Mouse (Mus musculus) liver, embryonic 11.5 days (tissue): ENCODE data around the gene Gm6370. TPM values are rescaled to one million over a fixed set of nuclear protein-coding genes. Genes with fewer than 3 reads are reported as not detected.
"Not testable (repeated sequence)": the region's sequence is repeated elsewhere in the genome, so short reads cannot be mapped to it uniquely, and the experiment has no call there.

Source experiments
- ATAC-seq: fragments of 200-750 bp; cut with Nextera tagmentation; replicated peaks from 2 replicates; pipeline ENCODE4 v1.8.0; 2017; ENCODE audit warnings: moderate number of reproducible peaks, mild to moderate bottlenecking, moderate TSS enrichment, moderate library complexity; ENCODE audit not compliant: low FRiP score
- DNase-seq: peaks from one replicate; pipeline ENCODE4 v3.0.0-alpha.2; 2017; ENCODE audit warnings: low spot score
- H3K27ac ChIP-seq: fragments of 300-500 bp; sonication (generic); 2 replicates; pipeline ENCODE4 v1.5.1; 2014; ENCODE audit warnings: mild to moderate bottlenecking, low read depth, low read length, control low read depth
- H3K27me3 ChIP-seq: fragments of 300-500 bp; sonication (generic); replicated peaks from 2 replicates; pipeline ENCODE4 v1.6.1; 2014; ENCODE audit warnings: low read length, mixed read lengths; ENCODE audit not compliant: control insufficient read depth, insufficient read depth
- H3K36me3 ChIP-seq: fragments of 300-500 bp; sonication (generic); 2 replicates; pipeline ENCODE4 v1.6.1; 2014; ENCODE audit warnings: mild to moderate bottlenecking, low read length, moderate library complexity, mixed read lengths; ENCODE audit not compliant: control insufficient read depth, insufficient read depth
- H3K4me1 ChIP-seq: fragments of 300-500 bp; sonication (generic); replicated peaks from 2 replicates; pipeline ENCODE4 v1.6.1; 2014; ENCODE audit warnings: low read length, mixed read lengths; ENCODE audit not compliant: control insufficient read depth, insufficient read depth
- H3K4me2 ChIP-seq: fragments of 300-500 bp; sonication (generic); 2 replicates; pipeline ENCODE4 v1.6.1; 2014; ENCODE audit warnings: mild to moderate bottlenecking, control low read depth, moderate library complexity
- H3K4me3 ChIP-seq: fragments of 300-500 bp; sonication (generic); 2 replicates; pipeline ENCODE4 v1.5.1; 2014; ENCODE audit warnings: low read depth, low read length, control low read depth
- H3K9ac ChIP-seq: fragments of 300-500 bp; sonication (generic); 2 replicates; pipeline ENCODE4 v1.6.1; 2014; ENCODE audit warnings: low read depth, low read length, control low read depth
- H3K9me3 ChIP-seq: fragments of 300-500 bp; sonication (generic); 2 replicates; pipeline ENCODE4 v1.6.1; 2016; ENCODE audit warnings: low read length, inconsistent platforms, mixed read lengths; ENCODE audit not compliant: control insufficient read depth
- WGBS: fragments of 180-500 bp; shearing (Covaris S2); extraction: QIAGEN DNeasy Blood & Tissue Kit; methylation state at CpG from one replicate; pipeline ENCODE4 v1.1.7; 2014; 5-methylcytosine and 5-hydroxymethylcytosine counted together
- polyA plus RNA-seq: library from polyadenylated mRNA; unstranded; fragments of >200 nt; fragmentation: Nextera tagmentation; extraction: Ambion mirVana; gene quantifications from 2 replicates; pipeline ENCODE4 v1.2.1, GENCODE M21; 2014

Gm6370 gene
- polyA plus RNA-seq = not detected in 2 replicates

DNA sequence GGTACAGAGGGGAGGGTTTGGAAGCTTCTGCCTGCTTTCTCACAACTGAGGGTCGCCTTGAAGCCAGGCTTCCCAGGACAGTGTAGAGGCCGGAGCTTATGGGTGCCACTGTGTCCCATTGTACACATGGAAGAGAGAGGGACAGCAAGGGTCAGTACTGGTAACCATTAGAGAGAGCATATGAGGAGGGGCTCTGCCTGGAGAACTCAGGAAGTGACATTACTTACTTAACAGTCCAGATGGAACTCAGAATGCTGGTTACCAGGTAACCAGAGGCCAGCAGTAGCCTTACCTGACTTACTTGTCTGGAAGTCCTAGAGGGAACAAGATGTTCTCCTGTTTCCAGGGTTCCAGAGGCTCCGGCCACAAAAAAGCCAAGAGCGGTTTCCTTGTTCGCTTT is at the start of gene Gm6370:
Gene Gm6370, plus strand, starts transcription at position 301 of the 400 bp plus-strand sequence.
- not testable (repeated sequence) for H3K36me3 ChIP-seq, DNase-seq, H3K27ac ChIP-seq, H3K4me1 ChIP-seq, H3K27me3 ChIP-seq, H3K4me3 ChIP-seq, H3K4me2 ChIP-seq, H3K9me3 ChIP-seq, H3K9ac ChIP-seq, ATAC-seq
- WGBS = no CpG with 5 or more reads among the region's 5 CpGs

- no peak overlapping the region for H3K4me3 ChIP-seq
- no peak overlapping the region for H3K4me2 ChIP-seq
- 55% methylated on average over 2 of the region's 2 CpGs for WGBS
- no peak overlapping the region for H3K27ac ChIP-seq
- no peaks in the 10 kb centered on the region for H3K27me3 ChIP-seq
- ATAC-seq (0 out of 2 replicates have a peak, but pooled peaks have one; percentile 37), DNase-seq (no peak)
- no peaks in the 10 kb centered on the region for H3K4me1 ChIP-seq
- H3K36me3 ChIP-seq = no peaks in the 10 kb centered on the region; the same call in 1 of the 2 replicates
- no peaks in the 10 kb centered on the region for H3K9me3 ChIP-seq
- no peak overlapping the region for H3K9ac ChIP-seq
Observed at GRCm38 (mm10) chr5:146442767-146443166, 48.4 kb upstream of the Gm6370 start.

DNA sequence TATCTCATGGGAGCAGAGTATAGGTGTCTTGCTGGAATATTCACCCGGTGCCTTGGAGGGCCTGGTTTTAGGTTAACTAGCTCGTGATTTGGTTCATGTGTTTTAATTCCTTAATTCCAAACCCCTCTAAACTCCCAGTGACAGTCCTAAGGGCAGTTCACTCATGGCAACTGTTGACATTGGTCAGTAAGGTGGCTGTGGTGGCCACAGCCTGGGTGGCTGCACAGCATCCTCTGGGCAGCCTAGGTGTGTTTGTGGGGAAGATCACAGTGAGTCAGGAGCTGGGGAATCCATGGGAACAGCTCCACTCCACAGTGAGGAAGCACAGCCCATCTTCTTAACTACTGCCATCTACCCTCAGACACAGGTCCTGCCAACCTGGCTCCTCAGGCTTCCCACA is 44.5 kb upstream of the Gm6370 start:
- Histone ChIP-seq H3K4me2 (no peak overlapping the region), H3K27ac (no peak overlapping the region), H3K27me3 (no peaks in the 10 kb centered on the region), H3K4me3 (no peak overlapping the region), H3K9me3 (no peaks in the 10 kb centered on the region), H3K36me3 (no peaks in the 10 kb centered on the region), H3K9ac (no peak overlapping the region), H3K4me1 (no peaks in the 10 kb centered on the region)
- ATAC-seq (no peak), DNase-seq (no peak)
- 71% methylated on average over 2 of the region's 2 CpGs for WGBS

DNA sequence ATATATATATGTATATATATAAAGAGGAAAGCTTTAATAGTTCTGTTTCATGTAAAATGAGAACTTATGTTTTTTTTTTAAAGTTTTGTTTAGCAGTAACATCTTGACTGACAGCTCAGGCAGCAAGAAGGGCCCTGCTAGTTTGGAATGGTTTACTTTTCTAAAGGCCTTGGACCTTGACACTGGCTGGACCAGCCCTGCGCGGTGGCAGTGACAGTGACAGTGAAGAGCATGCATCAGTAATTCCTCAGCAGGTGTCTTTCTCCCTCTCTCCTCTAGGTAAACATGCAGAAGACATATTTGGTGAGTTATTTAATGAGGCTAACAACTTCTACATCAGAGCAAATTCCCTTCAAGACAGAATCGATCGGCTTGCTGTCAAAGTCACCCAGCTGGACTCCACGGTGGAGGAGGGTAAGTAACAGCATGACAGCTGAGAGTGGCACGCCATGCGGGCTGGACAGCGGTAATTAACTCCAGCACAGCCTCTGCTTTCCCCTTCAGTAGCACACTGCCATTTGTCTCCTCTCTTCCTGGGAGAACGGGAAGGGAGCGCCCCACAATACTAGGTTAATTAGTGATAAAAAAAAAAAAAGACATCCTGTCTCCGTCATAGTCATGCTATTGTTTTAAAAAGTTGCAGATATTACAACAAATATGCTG is 39.4 kb upstream of the Gm6370 start:
- DNase-seq (no peak), ATAC-seq (no peak)
- WGBS = 74% methylated on average over 11 of the region's 11 CpGs

DNA sequence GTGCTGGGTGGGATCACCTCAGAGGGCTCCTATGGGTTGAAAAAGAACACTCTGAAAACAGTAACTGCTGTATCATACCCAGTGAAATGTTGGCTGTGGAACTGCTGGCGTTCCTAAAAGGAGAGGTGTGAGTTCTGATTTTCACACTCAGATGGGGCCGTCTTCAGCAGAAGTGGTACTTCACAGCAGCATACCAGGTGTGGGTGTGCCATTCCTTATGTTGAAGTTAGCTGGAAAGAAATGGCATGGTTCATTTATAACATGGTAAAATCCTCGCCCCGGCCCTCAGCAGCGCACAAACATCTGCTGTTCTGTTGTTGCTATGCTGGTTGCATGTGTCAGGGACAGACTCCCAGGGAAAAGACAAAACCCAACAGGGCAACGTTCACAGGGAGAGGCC is 37.6 kb upstream of the Gm6370 start:
- Histone ChIP-seq H3K27ac (no peak overlapping the region), H3K4me2 (no peak overlapping the region), H3K27me3 (no peaks in the 10 kb centered on the region), H3K4me3 (no peak overlapping the region), H3K4me1 (no peaks in the 10 kb centered on the region), H3K36me3 (no peaks in the 10 kb centered on the region), H3K9ac (no peak overlapping the region), H3K9me3 (no peaks in the 10 kb centered on the region)
- no peak for ATAC-seq
- no peak for DNase-seq
- WGBS = 87% methylated on average over 6 of the region's 6 CpGs

More for the DNA sequence above, 39.4 kb upstream of the Gm6370 start:
- Histone ChIP-seq H3K4me1 (no peaks in the 10 kb centered on the region), H3K36me3 (no peaks in the 10 kb centered on the region), H3K9ac (no peak overlapping the region), H3K27me3 (no peaks in the 10 kb centered on the region), H3K4me3 (no peak overlapping the region), H3K4me2 (no peak overlapping the region), H3K9me3 (no peaks in the 10 kb centered on the region), H3K27ac (no peak overlapping the region)

GRCm38 (mm10) chr5:146461612-146462011 is 29.6 kb upstream of the Gm6370 start:
- H3K27me3 ChIP-seq = no peaks in the 10 kb centered on the region
- ATAC-seq (no peak), DNase-seq (no peak)
- H3K36me3 ChIP-seq = no peaks in the 10 kb centered on the region
- H3K4me1 ChIP-seq = no peaks in the 10 kb centered on the region
- no peak overlapping the region for H3K9ac ChIP-seq
- no peaks in the 10 kb centered on the region for H3K9me3 ChIP-seq
- no peak overlapping the region for H3K4me2 ChIP-seq
- no peak overlapping the region for H3K27ac ChIP-seq
- H3K4me3 ChIP-seq = no peak overlapping the region
- 81% methylated on average over 8 of the region's 8 CpGs for WGBS

GRCm38 (mm10) chr5:146466663-146467062 is 24.5 kb upstream of the Gm6370 start:
- no peak overlapping the region for H3K4me2 ChIP-seq
- H3K4me1 ChIP-seq = no peaks in the 10 kb centered on the region
- no peak for DNase-seq
- no peaks in the 10 kb centered on the region for H3K36me3 ChIP-seq
- no peak overlapping the region for H3K9ac ChIP-seq
- no peaks in the 10 kb centered on the region for H3K9me3 ChIP-seq
- no peak overlapping the region for H3K27ac ChIP-seq
- 89% methylated on average over 19 of the region's 19 CpGs for WGBS
- no peak for ATAC-seq
- no peak overlapping the region for H3K4me3 ChIP-seq
- no peaks in the 10 kb centered on the region for H3K27me3 ChIP-seq

DNA sequence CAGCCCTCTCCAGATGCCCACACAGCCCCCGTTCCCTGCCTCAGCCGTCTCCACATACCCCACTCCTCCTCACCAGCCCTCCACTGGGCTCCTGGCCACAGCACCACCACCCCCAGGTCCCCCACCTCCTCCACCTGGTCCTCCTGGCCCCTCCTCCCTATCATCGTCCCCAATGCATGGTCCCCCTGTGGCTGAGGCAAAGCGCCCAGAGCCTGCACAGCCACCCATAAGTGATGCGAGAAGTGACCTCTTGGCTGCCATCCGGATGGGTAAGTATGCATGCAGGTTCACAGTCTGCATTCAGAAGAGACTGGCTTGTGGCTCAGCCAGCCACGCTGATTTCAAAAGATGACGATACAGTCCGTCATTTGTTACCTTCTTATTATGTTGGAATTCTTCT is 22.9 kb upstream of the Gm6370 start:
- Histone ChIP-seq H3K4me3 (no peak overlapping the region), H3K4me2 (no peak overlapping the region), H3K9ac (no peak overlapping the region), H3K27me3 (no peaks in the 10 kb centered on the region), H3K4me1 (no peaks in the 10 kb centered on the region), H3K36me3 (no peaks in the 10 kb centered on the region), H3K9me3 (no peaks in the 10 kb centered on the region), H3K27ac (no peak overlapping the region)
- whole genome bisulfite sequencing = 88% methylated on average over 9 of the region's 9 CpGs
- ATAC-seq = no peak
- no peak for DNase-seq

- H3K9me3 ChIP-seq = no peaks in the 10 kb centered on the region
- no peak overlapping the region for H3K9ac ChIP-seq
- no peaks in the 10 kb centered on the region for H3K4me1 ChIP-seq
- H3K4me2 ChIP-seq = no peak overlapping the region
- H3K4me3 ChIP-seq = no peak overlapping the region
- H3K27me3 ChIP-seq = no peaks in the 10 kb centered on the region
- 77% methylated on average over 9 of the region's 9 CpGs for WGBS
- no peak for ATAC-seq
- H3K36me3 ChIP-seq = no peaks in the 10 kb centered on the region
- H3K27ac ChIP-seq = no peak overlapping the region
- no peak for DNase-seq
Observed at GRCm38 (mm10) chr5:146470821-146471220, 20.3 kb upstream of the Gm6370 start.
